Mouse (Mus musculus): ENCODE data around the gene Clk2. TPM values are rescaled to one million over a fixed set of nuclear protein-coding genes. Genes with fewer than 3 reads are reported as not detected.
"Not testable (repeated sequence)": the region's sequence is repeated elsewhere in the genome, so short reads cannot be mapped to it uniquely, and the experiment has no call there.

The Clk2 gene
- polyA plus RNA-seq, 1 experiment = 67.8 TPM

DNA sequence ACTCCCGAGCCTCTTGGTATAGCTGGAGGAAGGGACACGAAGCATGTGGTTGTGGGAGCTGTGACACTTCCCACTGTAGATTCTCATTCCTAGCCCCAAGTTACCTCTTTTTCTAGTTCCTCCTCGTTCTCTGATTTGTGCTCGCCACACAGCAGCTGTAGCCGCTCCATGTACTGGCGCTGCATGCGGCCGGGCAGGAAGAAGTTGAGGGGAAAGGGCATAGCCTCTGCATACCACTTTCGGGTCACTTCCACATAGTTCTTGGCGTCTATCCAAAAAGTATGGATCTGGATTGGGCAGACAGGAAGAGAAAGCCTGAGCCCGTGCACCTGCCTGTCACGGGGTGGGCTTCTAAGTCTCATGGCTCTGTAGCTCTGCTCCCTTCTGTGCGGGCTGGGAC lies 45.6 kb downstream of the Clk2 start:
- DNase-seq = no peak

DNA sequence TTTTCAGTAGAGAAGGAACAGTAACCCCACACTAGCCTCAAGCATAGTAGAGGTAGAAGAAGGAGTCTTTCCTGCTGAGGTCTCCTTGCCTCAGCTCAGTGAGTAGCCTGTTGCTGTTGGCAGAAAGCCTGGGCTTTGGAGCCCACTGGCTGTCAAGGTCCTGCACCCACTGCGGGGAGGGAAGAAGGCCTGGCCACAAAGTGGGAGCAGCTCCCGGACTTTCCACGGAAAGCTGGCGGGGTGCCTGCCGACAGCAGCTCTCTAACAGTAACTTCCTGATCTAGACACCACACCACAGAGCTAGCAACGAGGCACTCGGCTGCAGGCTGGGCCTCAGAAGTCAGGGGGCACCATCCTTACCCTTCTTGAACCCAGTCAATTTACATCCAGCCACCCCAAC lies 46.1 kb downstream of the Clk2 start:
- DNase-seq = no peak
- no peak for TF ChIP-seq CTCF (IDR thresholded peaks at IDR 0.05; ENCODE audit: insufficient read depth, low read length)
- TF ChIP-seq POLR2A (IDR thresholded peaks at IDR 0.05; ENCODE audit: borderline replicate concordance, extremely low read depth, low read depth, low read length) = no peak
- peaks cover 6% of the 10 kb centered on the region; the same call in 1 of the 2 replicates for H3K4me1 ChIP-seq (ENCODE audit: control insufficient read depth, insufficient read depth, low read length)
- no peak overlapping the region for H3K4me3 ChIP-seq (replicated peaks; ENCODE audit: extremely low read depth, low read depth, low read length)
- WGBS = 44% methylated on average over 7 of the region's 7 CpGs

More for the DNA sequence above, 45.6 kb downstream of the Clk2 start:
- Histone ChIP-seq H3K4me1 (ENCODE audit: control insufficient read depth, insufficient read depth, low read length) (peaks cover 5% of the 10 kb centered on the region; the same call in 1 of the 2 replicates), H3K4me3 (replicated peaks; ENCODE audit: extremely low read depth, low read depth, low read length) (no peak overlapping the region)
- TF ChIP-seq CTCF (IDR thresholded peaks at IDR 0.05; ENCODE audit: insufficient read depth, low read length) (no peak), POLR2A (IDR thresholded peaks at IDR 0.05; ENCODE audit: borderline replicate concordance, extremely low read depth, low read depth, low read length) (no peak)
- WGBS = 49% methylated on average over 13 of the region's 13 CpGs

DNA sequence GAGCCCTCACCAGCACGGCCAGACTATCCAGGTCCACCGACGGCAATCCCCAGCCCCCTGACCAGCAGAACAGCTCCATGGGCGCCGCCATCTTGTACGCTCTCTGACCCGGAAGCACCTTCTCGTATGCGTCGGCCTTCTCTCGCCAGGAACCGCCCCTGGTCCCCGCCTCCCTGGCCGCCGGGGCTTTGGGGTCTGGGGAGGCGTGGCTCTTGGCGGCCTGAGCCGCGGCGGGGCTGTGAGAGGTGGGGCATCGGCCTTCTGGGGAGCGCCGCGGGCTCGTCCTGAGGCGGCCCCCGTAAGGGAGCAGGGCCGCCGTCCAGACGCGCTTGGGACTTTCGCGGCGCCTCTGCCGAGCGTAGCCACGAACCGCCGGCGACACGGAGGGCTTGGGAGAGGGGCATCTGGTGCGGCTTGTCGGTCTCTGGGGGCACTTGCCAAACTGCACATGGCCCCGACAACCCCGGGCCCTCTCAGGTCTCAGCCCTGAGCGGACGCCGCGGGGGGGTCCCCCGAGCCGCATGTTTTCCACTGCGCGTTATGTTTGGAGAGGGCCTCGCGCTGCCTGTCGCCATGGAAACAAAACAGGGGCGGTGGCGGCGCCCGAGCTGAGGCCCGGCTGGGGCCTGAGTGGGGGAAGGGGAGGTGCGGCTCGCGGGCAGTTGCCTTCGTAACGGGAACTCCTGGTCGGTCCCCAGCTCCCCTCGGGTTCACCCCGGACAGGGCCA lies 49.4 kb downstream of the Clk2 start:
- 1% methylated on average over 69 of the region's 69 CpGs for WGBS
- Histone ChIP-seq H3K4me1 (ENCODE audit: control insufficient read depth, insufficient read depth, low read length) (peaks cover 9% of the 10 kb centered on the region), H3K4me3 (replicated peaks; ENCODE audit: extremely low read depth, low read depth, low read length) (peak overlapping the region; percentile 96)
- TF ChIP-seq CTCF (IDR thresholded peaks at IDR 0.05; ENCODE audit: insufficient read depth, low read length) (no peak), POLR2A (IDR thresholded peaks at IDR 0.05; ENCODE audit: borderline replicate concordance, extremely low read depth, low read depth, low read length) (peak; percentile 67; the same call in 1 of the 2 replicates)
- peak; percentile 93 for DNase-seq

DNA sequence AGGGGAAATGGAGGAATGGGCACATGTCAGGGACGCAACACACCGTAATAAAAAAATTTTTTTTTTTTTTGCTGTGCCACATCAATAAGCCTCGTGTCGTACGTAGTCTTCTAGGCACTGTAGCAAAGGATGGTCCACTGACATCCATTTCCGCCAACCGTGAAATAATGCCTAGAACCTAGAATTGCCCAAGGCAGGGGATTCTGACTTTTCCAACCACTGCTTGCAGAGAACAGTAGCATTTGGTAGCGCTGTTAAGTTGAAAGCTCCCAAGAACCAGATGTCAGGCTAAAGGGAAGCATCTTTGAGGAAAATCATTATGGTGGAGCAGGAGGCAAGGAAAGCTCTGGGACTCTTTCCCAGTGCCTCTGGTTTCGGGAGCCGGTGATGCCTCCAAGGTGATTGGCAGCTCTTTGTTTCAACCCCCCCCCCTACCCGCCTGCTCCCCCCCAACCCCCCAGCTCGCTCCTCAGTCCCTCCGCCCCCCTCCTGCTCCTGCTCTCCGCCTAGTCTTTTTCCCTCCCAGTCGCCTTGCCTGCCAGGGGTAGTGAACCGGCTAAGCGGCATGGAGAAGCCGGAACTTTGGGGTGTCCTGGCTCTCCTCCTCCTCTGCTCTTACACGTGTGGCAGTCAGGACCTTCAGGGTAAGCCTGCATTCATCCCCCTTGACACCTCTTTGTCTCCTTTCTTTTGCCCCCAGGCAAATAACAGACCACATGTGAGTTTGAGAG lies 50.3 kb downstream of the Clk2 start, which contains the start of gene Thbs3:
Thbs3 (plus strand) TSS at position 500 of the 731 bp plus-strand sequence.
- WGBS = 3% methylated on average over 19 of the region's 19 CpGs
- H3K4me1 ChIP-seq (ENCODE audit: control insufficient read depth, insufficient read depth, low read length) = peaks cover 9% of the 10 kb centered on the region
- TF ChIP-seq POLR2A (IDR thresholded peaks at IDR 0.05; ENCODE audit: borderline replicate concordance, extremely low read depth, low read depth, low read length) (no peak), CTCF (IDR thresholded peaks at IDR 0.05; ENCODE audit: insufficient read depth, low read length) (no peak)
- peak; percentile 48 for DNase-seq
- H3K4me3 ChIP-seq (replicated peaks; ENCODE audit: extremely low read depth, low read depth, low read length) = peak within 1 kb of the TSS; percentile 96

DNA sequence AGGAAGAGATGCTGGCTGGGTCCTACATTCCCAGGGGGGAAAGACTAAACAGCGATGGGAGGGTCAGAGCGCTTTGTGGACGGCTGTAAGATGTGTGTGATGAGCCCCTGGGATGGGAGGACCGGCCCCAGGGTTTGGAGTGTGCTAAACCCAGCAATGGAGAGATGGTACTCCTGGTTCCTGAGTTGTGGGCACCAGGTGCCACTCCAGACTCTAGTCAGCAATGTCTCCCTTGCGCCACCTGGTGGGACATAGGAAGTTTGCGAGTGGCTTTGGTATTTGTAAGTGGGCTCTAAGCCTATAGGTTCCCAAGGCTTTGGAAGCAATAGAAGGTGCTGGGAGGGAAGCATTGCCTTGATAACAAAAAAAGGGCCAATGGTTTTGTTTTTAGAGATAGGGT lies 51.3 kb downstream of the Clk2 start:
- DNase-seq = peak; percentile 84
- TF ChIP-seq POLR2A (IDR thresholded peaks at IDR 0.05; ENCODE audit: borderline replicate concordance, extremely low read depth, low read depth, low read length) = no peak
- peak; percentile 95 for TF ChIP-seq CTCF (IDR thresholded peaks at IDR 0.05; ENCODE audit: insufficient read depth, low read length)
- peaks cover 9% of the 10 kb centered on the region for H3K4me1 ChIP-seq (ENCODE audit: control insufficient read depth, insufficient read depth, low read length)
- 0% methylated on average over 6 of the region's 6 CpGs for WGBS
- H3K4me3 ChIP-seq (replicated peaks; ENCODE audit: extremely low read depth, low read depth, low read length) = peak overlapping the region; percentile 2

DNA sequence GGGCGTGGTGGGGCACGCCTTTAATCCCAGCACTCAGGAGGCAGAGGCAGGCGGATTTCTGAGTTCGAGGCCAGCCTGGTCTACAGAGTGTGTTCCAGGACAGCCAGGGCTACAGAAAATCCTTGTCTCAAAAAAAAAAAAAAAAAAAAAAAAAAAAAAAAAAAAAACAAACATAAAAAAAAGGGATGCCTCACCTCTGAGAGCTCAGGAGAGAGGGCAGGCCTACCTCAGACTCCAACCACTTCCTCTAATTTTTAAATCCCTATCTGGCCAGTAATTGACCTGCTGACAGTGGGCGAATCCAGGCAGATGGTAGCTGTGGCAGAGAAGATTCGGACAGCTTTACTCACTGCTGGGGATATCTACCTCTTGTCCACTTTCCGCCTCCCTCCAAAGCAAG lies 51.8 kb downstream of the Clk2 start:
- H3K4me3 ChIP-seq (replicated peaks; ENCODE audit: extremely low read depth, low read depth, low read length); DNase-seq; H3K4me1 ChIP-seq (ENCODE audit: control insufficient read depth, insufficient read depth, low read length): not testable (repeated sequence)
- 65% methylated on average over 7 of the region's 7 CpGs for WGBS

DNA sequence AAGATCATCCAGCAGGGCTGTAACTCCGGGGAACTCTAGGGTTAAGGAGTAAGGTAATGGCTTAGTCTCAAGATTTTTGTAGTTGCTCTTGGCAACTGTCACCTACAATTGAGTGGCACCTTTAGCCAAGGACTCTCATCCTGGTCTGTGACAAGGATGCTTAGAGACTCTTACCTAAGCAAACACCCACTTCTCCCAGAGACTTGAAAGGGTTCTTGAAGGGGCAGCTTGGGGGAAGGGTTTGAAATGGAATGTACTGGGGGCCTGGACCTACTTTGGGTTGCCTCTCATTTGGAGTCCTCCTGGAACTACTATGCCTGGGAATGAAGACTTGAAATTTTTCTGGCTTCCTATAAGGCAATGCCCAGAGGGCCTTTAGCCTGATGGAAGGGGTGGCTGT lies 53.7 kb downstream of the Clk2 start:
- H3K4me1 ChIP-seq (ENCODE audit: control insufficient read depth, insufficient read depth, low read length) = peaks cover 8% of the 10 kb centered on the region
- no peak overlapping the region for H3K4me3 ChIP-seq (replicated peaks; ENCODE audit: extremely low read depth, low read depth, low read length)
- TF ChIP-seq CTCF (IDR thresholded peaks at IDR 0.05; ENCODE audit: insufficient read depth, low read length) (no peak), POLR2A (IDR thresholded peaks at IDR 0.05; ENCODE audit: borderline replicate concordance, extremely low read depth, low read depth, low read length) (no peak)
- WGBS = 61% methylated on average over 1 of the region's 1 CpGs
- peak; percentile 55 for DNase-seq

DNA sequence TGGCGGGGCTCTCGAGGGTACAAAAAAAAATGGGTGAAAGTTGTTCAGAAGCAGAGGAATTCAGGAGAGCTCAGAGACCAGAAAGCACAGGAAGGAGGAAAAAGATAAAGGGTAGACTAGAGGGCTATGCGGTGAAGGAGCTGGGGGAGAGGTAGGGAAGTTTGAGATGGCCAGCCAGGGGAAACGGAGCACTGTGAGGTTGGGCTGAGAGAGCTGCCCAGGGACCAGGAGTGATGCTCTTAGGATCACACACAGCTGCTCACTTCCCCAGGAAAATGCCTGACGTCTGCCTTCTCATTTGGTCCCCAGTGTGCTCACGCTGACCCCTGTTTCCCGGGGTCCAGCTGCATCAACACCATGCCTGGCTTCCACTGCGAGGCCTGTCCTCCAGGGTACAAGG lies 55.0 kb downstream of the Clk2 start:
- 24% methylated on average over 8 of the region's 8 CpGs for WGBS
- TF ChIP-seq POLR2A (IDR thresholded peaks at IDR 0.05; ENCODE audit: borderline replicate concordance, extremely low read depth, low read depth, low read length) (no peak), CTCF (IDR thresholded peaks at IDR 0.05; ENCODE audit: insufficient read depth, low read length) (no peak)
- no peak for DNase-seq
- Histone ChIP-seq H3K4me1 (ENCODE audit: control insufficient read depth, insufficient read depth, low read length) (peaks cover 6% of the 10 kb centered on the region), H3K4me3 (replicated peaks; ENCODE audit: extremely low read depth, low read depth, low read length) (no peak overlapping the region)

DNA sequence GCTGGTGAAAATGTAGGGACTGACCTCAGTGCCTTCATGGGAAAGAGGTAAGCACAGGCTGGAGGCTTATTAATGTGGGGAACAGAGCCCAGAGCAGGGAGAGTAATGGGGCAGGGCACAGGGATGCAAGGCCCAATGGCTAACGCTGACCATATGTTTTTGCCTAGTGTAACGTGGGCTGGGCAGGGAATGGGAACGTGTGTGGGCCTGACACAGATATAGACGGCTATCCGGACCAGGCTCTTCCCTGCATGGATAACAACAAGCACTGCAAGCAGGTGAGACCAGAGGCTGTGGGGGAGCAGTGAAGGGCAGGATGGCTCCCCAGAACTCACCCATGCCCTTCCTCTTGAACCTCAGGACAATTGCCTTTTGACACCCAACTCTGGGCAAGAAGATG lies 56.6 kb downstream of the Clk2 start:
- 78% methylated on average over 5 of the region's 5 CpGs for WGBS
- Histone ChIP-seq H3K4me1 (ENCODE audit: control insufficient read depth, insufficient read depth, low read length) (peaks cover 2% of the 10 kb centered on the region), H3K4me3 (replicated peaks; ENCODE audit: extremely low read depth, low read depth, low read length) (no peak overlapping the region)
- TF ChIP-seq POLR2A (IDR thresholded peaks at IDR 0.05; ENCODE audit: borderline replicate concordance, extremely low read depth, low read depth, low read length) = no peak
- no peak for TF ChIP-seq CTCF (IDR thresholded peaks at IDR 0.05; ENCODE audit: insufficient read depth, low read length)
- DNase-seq = no peak

DNA sequence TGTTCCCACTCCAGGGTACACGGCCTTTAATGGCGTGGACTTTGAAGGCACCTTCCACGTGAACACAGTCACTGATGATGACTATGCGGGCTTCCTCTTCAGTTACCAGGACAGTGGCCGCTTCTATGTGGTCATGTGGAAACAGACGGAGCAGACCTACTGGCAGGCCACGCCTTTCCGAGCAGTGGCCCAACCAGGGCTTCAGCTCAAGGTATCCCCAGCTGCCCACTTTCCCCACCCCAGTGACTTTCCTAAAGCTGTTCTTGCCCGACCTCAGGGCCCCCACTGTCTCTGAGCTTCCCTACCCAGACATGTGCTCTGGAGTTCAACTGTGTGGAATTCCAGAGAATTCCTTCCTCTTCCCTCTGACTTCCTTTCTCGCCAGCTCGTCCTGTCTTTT lies 60.2 kb downstream of the Clk2 start:
- Histone ChIP-seq H3K4me1 (ENCODE audit: control insufficient read depth, insufficient read depth, low read length) (peaks cover 4% of the 10 kb centered on the region; the same call in 1 of the 2 replicates), H3K4me3 (replicated peaks; ENCODE audit: extremely low read depth, low read depth, low read length) (no peak overlapping the region)
- no peak for DNase-seq
- 61% methylated on average over 11 of the region's 11 CpGs for WGBS
- no peak for TF ChIP-seq POLR2A (IDR thresholded peaks at IDR 0.05; ENCODE audit: borderline replicate concordance, extremely low read depth, low read depth, low read length)
